Mouse (Mus musculus) ovary, postnatal 14 days (tissue): Measurements from ENCODE around the gene Hoxa3.
A peak's percentile ranks its signal among the peaks of the same experiment; 100 is the strongest.

Experiments
- DNase-seq: peaks from one replicate; pipeline ENCODE4 v3.0.0; 2022; ENCODE audit warnings: low spot score

The Hoxa3 gene

GRCm38 (mm10) chr6:52213119-52213986 lies at the start of gene Hoxa3, which contains the start of gene Gm28308:
Gene Hoxa3, minus strand, starts transcription at chr6:52213336.
Gene Gm28308, minus strand, starts transcription at chr6:52213339.
- DNase-seq, result no peak

- no peak for DNase-seq
Measured at GRCm38 (mm10) chr6:52262463-52263320, 49.6 kb upstream of the Hoxa3 start.

GRCm38 (mm10) chr6:52261751-52262462 lies 48.8 kb upstream of the Hoxa3 start:
- DNase-seq, result no peak

- no peak for DNase-seq
Measured at GRCm38 (mm10) chr6:52260654-52261575, 47.8 kb upstream of the Hoxa3 start, which contains the start of gene Hoxa13. Gene Hoxa13, minus strand, starts transcription at chr6:52260880.

GRCm38 (mm10) chr6:52259811-52260261 lies 46.7 kb upstream of the Hoxa3 start:
- no peak for DNase-seq

- DNase-seq, result no peak
Measured at GRCm38 (mm10) chr6:52259081-52259790, 46.1 kb upstream of the Hoxa3 start.

- peak; percentile 77 for DNase-seq
Measured at GRCm38 (mm10) chr6:52256956-52257355, 43.8 kb upstream of the Hoxa3 start.

GRCm38 (mm10) chr6:52253511-52254500 lies 40.7 kb upstream of the Hoxa3 start:
- no peak for DNase-seq

- DNase-seq, result no peak
Measured at GRCm38 (mm10) chr6:52252775-52253376, 39.7 kb upstream of the Hoxa3 start.

- DNase-seq, result no peak
Measured at GRCm38 (mm10) chr6:52252016-52252774, 39.1 kb upstream of the Hoxa3 start.

GRCm38 (mm10) chr6:52251177-52251879 lies 38.2 kb upstream of the Hoxa3 start:
- DNase-seq, result no peak

- no peak for DNase-seq
Measured at GRCm38 (mm10) chr6:52249826-52250225, 36.7 kb upstream of the Hoxa3 start.

GRCm38 (mm10) chr6:52249415-52249738 lies 36.2 kb upstream of the Hoxa3 start:
- DNase-seq, result no peak

GRCm38 (mm10) chr6:52248638-52249414 lies 35.7 kb upstream of the Hoxa3 start:
- no peak for DNase-seq

GRCm38 (mm10) chr6:52247766-52248637 lies 34.9 kb upstream of the Hoxa3 start:
- no peak for DNase-seq
